Mouse (Mus musculus): ENCODE measurements at regions not wholly inside any gene's neighbourhood (a gene's known extent, or its start where the extent isn't known, plus 50 kb on each side); places are given as distances from the start of the nearest gene placed in this dataset.

GRCm38 (mm10) chr16:76947011-76947410 is 66.5 kb upstream of the Usp25 start:
- TF ChIP-seq CTCF (IDR thresholded peaks at IDR 0.05; ENCODE audit: low read depth), result no peak
- TF ChIP-seq EP300 (IDR thresholded peaks at IDR 0.05; ENCODE audit: low read depth), result no peak

Data from heart, postnatal 0 days (tissue).